Mouse (Mus musculus): ENCODE measurements around the gene Baz1b. TPM values are rescaled to one million over a fixed set of nuclear protein-coding genes. Genes with fewer than 3 reads are reported as not detected.
"Not testable (repeated sequence)": the region's sequence is repeated elsewhere in the genome, so short reads cannot be mapped to it uniquely, and the experiment has no call there.

Baz1b gene
- polyA plus RNA-seq, 1 experiment from 2014 or later = 45.4 TPM

DNA sequence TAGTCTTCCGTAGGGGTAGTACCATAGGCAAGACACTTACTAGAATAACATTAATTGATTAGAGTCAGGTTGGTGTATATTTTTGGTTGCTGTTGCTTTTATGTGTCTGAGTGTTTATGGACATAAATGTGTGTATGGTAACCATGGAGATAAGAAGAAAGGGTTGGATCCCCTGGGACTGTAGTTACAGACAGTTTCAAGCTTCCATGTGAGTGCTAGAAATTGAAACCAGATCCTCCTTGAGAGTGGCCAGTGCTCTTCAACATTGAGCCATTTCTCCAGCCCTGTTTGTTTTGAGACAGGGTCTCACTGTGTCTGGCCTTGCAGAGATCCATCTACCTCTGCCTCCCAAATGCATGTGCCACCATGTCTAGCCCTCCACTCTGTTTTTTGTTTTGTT lies 5.4 kb downstream of the Baz1b start:
- Histone ChIP-seq H3K9me3 (replicated peaks; ENCODE audit: control insufficient read depth, low read length) (no peaks in the 10 kb centered on the region), H3K4me3 (ENCODE audit: low read depth, low read length) (no peak overlapping the region), H3K9ac (ENCODE audit: low read depth, low read length) (no peak overlapping the region), H3K36me3 (ENCODE audit: control insufficient read depth, insufficient read depth, low read length) (peaks cover 11% of the 10 kb centered on the region), H3K4me1 (ENCODE audit: control insufficient read depth, insufficient read depth, low read length) (peaks cover 21% of the 10 kb centered on the region), H3K27ac (ENCODE audit: low read depth, low read length) (no peak overlapping the region), H3K4me2 (no peak overlapping the region), H3K27me3 (ENCODE audit: control insufficient read depth, insufficient read depth, low read length) (no peaks in the 10 kb centered on the region)
- no peak for ATAC-seq (replicated peaks; ENCODE audit: insufficient number of reproducible peaks, low FRiP score, low TSS enrichment)
- WGBS (ENCODE audit: insufficient replicate concordance) = 84% methylated on average over 1 of the region's 1 CpGs

DNA sequence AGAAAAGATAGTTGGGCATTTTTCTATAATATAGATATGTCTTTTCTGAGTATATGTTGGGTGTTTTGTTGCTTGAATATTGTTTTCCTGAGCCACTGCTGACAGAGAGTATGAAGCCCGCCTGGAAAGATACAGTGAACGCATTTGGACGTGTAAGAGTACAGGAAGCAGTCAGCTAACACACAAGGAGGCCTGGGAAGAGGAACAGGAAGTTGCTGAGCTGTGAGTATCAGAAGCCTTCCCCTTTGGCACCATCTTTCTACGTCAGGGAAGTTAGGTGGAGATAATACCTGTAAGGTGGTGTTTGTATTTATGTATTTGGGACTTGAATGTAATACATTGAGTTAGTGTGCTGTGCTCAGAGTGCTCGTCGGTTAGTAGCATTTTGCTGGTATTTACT lies 9.3 kb downstream of the Baz1b start:
- H3K4me1 ChIP-seq (ENCODE audit: control insufficient read depth, insufficient read depth, low read length) = 0 out of 2 replicates have a peak, but pooled peaks cover 7% of the 10 kb centered on the region
- no peak for ATAC-seq (replicated peaks; ENCODE audit: insufficient number of reproducible peaks, low FRiP score, low TSS enrichment)
- 72% methylated on average over 6 of the region's 6 CpGs for WGBS (ENCODE audit: insufficient replicate concordance)
- no peak overlapping the region for H3K4me2 ChIP-seq
- H3K9ac ChIP-seq (ENCODE audit: low read depth, low read length) = no peak overlapping the region
- H3K4me3 ChIP-seq (ENCODE audit: low read depth, low read length) = no peak overlapping the region
- H3K27ac ChIP-seq (ENCODE audit: low read depth, low read length) = no peak overlapping the region
- no peaks in the 10 kb centered on the region for H3K27me3 ChIP-seq (ENCODE audit: control insufficient read depth, insufficient read depth, low read length)
- no peaks in the 10 kb centered on the region for H3K9me3 ChIP-seq (replicated peaks; ENCODE audit: control insufficient read depth, low read length)
- peaks cover 11% of the 10 kb centered on the region for H3K36me3 ChIP-seq (ENCODE audit: control insufficient read depth, insufficient read depth, low read length)

DNA sequence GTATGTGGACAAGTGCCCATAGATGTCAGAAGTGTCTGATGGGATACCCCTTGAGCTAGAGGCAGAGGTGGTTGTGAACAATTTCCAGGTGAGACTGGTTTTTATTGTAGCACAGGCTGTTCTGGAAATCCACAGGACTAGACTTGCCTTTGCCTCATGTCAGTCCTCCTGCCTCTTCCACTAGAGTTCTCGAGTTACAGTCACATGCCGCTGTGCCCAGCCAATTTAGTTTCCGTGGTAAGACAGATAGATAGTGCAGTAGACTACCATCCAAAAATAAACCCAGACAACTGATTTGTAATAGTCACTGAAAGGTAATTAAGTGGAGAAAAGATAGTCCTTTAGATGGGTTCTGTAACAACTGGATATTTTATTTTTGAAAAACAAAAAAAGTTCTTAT lies 15.7 kb downstream of the Baz1b start:
- Histone ChIP-seq H3K36me3 (ENCODE audit: control insufficient read depth, insufficient read depth, low read length) (peaks cover 29% of the 10 kb centered on the region), H3K27ac (ENCODE audit: low read depth, low read length) (no peak overlapping the region), H3K9ac (ENCODE audit: low read depth, low read length) (no peak overlapping the region), H3K9me3 (replicated peaks; ENCODE audit: control insufficient read depth, low read length) (no peaks in the 10 kb centered on the region), H3K4me3 (ENCODE audit: low read depth, low read length) (no peak overlapping the region), H3K4me2 (no peak overlapping the region), H3K4me1 (ENCODE audit: control insufficient read depth, insufficient read depth, low read length) (no peaks in the 10 kb centered on the region), H3K27me3 (ENCODE audit: control insufficient read depth, insufficient read depth, low read length) (no peaks in the 10 kb centered on the region)
- ATAC-seq (replicated peaks; ENCODE audit: insufficient number of reproducible peaks, low FRiP score, low TSS enrichment) = no peak
- WGBS (ENCODE audit: insufficient replicate concordance) = 41% methylated on average over 3 of the region's 3 CpGs

DNA sequence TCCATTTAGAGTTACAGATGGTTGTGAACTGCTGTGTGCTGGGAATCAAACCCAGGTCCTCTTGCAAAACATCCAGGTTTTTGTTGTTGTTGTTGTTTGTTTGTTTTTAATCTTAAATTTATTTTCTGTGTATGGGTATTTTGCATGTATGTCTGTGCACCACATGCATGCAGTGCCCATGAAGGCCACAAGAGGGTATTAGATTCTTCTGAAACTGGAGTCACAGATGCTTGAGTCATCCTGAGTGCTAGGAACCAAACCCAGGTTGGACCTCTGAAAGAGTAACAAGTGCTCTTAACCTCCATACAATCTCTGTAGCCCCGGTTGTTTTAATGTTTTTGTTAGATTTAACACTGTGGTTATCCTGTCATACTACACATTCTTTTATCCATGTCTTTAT lies 21.1 kb downstream of the Baz1b start:
- H3K36me3 ChIP-seq (ENCODE audit: control insufficient read depth, insufficient read depth, low read length) = peaks cover 40% of the 10 kb centered on the region
- no peak overlapping the region for H3K4me2 ChIP-seq
- no peak overlapping the region for H3K4me3 ChIP-seq (ENCODE audit: low read depth, low read length)
- H3K27me3 ChIP-seq (ENCODE audit: control insufficient read depth, insufficient read depth, low read length) = no peaks in the 10 kb centered on the region
- no peaks in the 10 kb centered on the region for H3K4me1 ChIP-seq (ENCODE audit: control insufficient read depth, insufficient read depth, low read length)
- ATAC-seq (replicated peaks; ENCODE audit: insufficient number of reproducible peaks, low FRiP score, low TSS enrichment) = no peak
- no peaks in the 10 kb centered on the region for H3K9me3 ChIP-seq (replicated peaks; ENCODE audit: control insufficient read depth, low read length)
- H3K27ac ChIP-seq (ENCODE audit: low read depth, low read length) = no peak overlapping the region
- no peak overlapping the region for H3K9ac ChIP-seq (ENCODE audit: low read depth, low read length)
- WGBS (ENCODE audit: insufficient replicate concordance) = 95% methylated on average over 1 of the region's 1 CpGs

DNA sequence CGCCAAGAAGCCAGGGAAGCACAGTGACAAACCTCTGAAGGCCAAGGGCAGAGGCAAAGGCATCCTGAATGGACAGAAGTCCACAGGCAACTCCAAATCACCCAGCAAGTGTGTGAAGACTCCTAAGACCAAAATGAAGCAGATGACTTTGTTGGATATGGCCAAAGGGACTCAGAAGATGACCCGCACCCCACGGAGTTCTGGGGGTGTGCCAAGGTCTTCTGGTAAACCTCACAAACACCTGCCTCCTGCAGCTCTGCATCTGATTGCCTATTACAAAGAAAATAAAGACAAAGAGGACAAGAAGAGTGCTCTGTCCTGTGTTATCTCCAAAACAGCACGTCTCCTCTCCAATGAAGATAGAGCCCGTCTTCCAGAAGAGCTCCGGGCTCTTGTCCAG lies 29.8 kb downstream of the Baz1b start:
- WGBS (ENCODE audit: insufficient replicate concordance) = 77% methylated on average over 6 of the region's 6 CpGs
- Histone ChIP-seq H3K4me2 (no peak overlapping the region), H3K27me3 (ENCODE audit: control insufficient read depth, insufficient read depth, low read length) (no peaks in the 10 kb centered on the region), H3K9me3 (replicated peaks; ENCODE audit: control insufficient read depth, low read length) (no peaks in the 10 kb centered on the region), H3K9ac (ENCODE audit: low read depth, low read length) (no peak overlapping the region), H3K36me3 (ENCODE audit: control insufficient read depth, insufficient read depth, low read length) (peaks cover 57% of the 10 kb centered on the region), H3K4me3 (ENCODE audit: low read depth, low read length) (no peak overlapping the region), H3K4me1 (ENCODE audit: control insufficient read depth, insufficient read depth, low read length) (no peaks in the 10 kb centered on the region), H3K27ac (ENCODE audit: low read depth, low read length) (no peak overlapping the region; the same call in 1 of the 2 replicates)
- ATAC-seq (replicated peaks; ENCODE audit: insufficient number of reproducible peaks, low FRiP score, low TSS enrichment) = no peak

DNA sequence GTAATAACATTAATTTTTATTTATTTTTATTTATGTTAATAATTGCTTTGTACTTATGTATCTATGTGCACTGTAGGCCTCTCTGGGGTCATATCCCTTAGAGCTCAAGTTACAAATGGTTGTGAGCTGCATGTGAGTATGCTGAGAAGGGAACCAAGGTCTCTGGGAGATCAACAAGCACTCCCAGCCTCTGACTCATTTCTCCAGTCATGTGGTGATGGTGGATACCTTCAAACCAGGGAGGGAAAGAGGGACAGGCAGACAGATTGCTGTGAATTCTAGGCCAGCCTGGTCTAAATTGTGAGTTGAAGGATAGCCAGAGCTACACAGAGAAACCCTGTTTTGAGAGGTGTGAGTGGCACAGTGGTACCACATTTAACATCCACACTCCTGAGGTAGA lies 33.9 kb downstream of the Baz1b start:
- H3K4me2 ChIP-seq = no peak overlapping the region

DNA sequence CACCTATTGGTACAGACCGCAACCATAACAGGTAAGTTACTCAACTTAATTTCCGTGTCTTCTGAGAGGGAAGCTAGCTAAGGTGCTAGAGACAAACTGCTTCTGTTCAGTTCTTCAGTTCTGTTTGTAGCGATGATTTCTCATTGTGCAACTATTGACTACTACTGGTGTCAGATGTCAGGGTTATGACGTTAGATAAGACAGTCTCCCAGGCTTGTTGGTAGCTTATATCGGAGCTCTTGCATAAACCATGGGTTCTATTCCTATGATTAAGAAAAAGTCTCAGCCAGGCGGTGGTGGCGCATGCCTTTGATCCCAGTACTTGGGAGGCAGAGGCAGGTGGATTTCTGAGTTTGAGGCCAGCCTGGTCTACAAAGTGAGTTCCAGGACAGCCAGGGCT lies 35.0 kb downstream of the Baz1b start:
- H3K4me3 ChIP-seq (ENCODE audit: low read depth, low read length) = no peak overlapping the region
- 91% methylated on average over 7 of the region's 7 CpGs for WGBS (ENCODE audit: insufficient replicate concordance)
- peaks cover 69% of the 10 kb centered on the region for H3K36me3 ChIP-seq (ENCODE audit: control insufficient read depth, insufficient read depth, low read length)
- no peak for ATAC-seq (replicated peaks; ENCODE audit: insufficient number of reproducible peaks, low FRiP score, low TSS enrichment)
- no peaks in the 10 kb centered on the region for H3K4me1 ChIP-seq (ENCODE audit: control insufficient read depth, insufficient read depth, low read length)
- no peak overlapping the region for H3K9ac ChIP-seq (ENCODE audit: low read depth, low read length)
- no peak overlapping the region for H3K4me2 ChIP-seq
- H3K9me3 ChIP-seq (replicated peaks; ENCODE audit: control insufficient read depth, low read length) = no peaks in the 10 kb centered on the region
- H3K27me3 ChIP-seq (ENCODE audit: control insufficient read depth, insufficient read depth, low read length) = no peaks in the 10 kb centered on the region
- no peak overlapping the region for H3K27ac ChIP-seq (ENCODE audit: low read depth, low read length)

More for the DNA sequence above, 33.9 kb downstream of the Baz1b start:
- no peak for ATAC-seq (replicated peaks; ENCODE audit: insufficient number of reproducible peaks, low FRiP score, low TSS enrichment)
- H3K27me3 ChIP-seq (ENCODE audit: control insufficient read depth, insufficient read depth, low read length) = no peaks in the 10 kb centered on the region
- no peak overlapping the region for H3K4me3 ChIP-seq (ENCODE audit: low read depth, low read length)
- no peaks in the 10 kb centered on the region for H3K4me1 ChIP-seq (ENCODE audit: control insufficient read depth, insufficient read depth, low read length)
- H3K9ac ChIP-seq (ENCODE audit: low read depth, low read length) = no peak overlapping the region
- no peak overlapping the region for H3K27ac ChIP-seq (ENCODE audit: low read depth, low read length)
- H3K36me3 ChIP-seq (ENCODE audit: control insufficient read depth, insufficient read depth, low read length) = peaks cover 67% of the 10 kb centered on the region
- H3K9me3 ChIP-seq (replicated peaks; ENCODE audit: control insufficient read depth, low read length) = no peaks in the 10 kb centered on the region

DNA sequence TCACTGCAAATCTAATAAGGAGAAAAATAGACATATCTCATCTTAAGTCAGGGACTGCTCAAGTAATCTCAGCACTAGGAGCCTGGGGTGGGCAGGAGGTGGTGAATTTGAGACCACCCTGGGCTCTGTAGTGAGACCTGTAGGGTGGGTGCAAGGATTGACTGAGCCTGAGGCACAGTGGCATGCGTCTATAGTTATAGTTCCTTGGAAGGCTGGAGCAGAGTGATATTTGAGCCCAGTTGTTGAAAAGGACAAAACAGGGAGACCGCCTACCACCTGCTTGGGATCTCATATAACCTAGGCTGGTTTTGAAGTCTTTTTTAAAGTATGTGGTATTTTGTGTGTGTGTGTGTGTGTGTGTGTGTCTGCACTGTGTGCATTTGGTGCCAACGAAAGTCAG lies 37.1 kb downstream of the Baz1b start:
- Histone ChIP-seq H3K27me3 (ENCODE audit: control insufficient read depth, insufficient read depth, low read length) (no peaks in the 10 kb centered on the region), H3K9me3 (replicated peaks; ENCODE audit: control insufficient read depth, low read length) (no peaks in the 10 kb centered on the region), H3K4me2 (no peak overlapping the region), H3K9ac (ENCODE audit: low read depth, low read length) (no peak overlapping the region), H3K36me3 (ENCODE audit: control insufficient read depth, insufficient read depth, low read length) (peaks cover 60% of the 10 kb centered on the region), H3K4me3 (ENCODE audit: low read depth, low read length) (no peak overlapping the region), H3K4me1 (ENCODE audit: control insufficient read depth, insufficient read depth, low read length) (no peaks in the 10 kb centered on the region), H3K27ac (ENCODE audit: low read depth, low read length) (no peak overlapping the region)
- 94% methylated on average over 3 of the region's 3 CpGs for WGBS (ENCODE audit: insufficient replicate concordance)
- ATAC-seq (replicated peaks; ENCODE audit: insufficient number of reproducible peaks, low FRiP score, low TSS enrichment) = no peak

DNA sequence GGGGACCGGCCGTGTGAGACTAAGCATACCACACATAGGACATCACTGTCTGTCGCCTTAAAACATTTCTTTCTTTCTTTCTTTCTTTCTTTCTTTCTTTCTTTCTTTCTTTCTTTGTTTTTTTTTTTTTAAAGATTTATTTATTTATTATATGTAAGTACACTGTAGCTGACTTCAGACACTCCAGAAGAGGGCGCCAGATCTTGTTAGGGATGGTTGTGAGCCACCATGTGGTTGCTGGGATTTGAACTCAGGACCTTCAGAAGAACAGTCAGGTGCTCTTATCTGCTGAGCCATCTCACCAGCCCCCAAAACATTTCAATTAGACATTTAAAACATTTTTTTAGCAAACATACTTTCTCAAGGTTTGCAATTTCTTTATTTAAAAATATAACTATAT lies 38.8 kb downstream of the Baz1b start:
- peaks cover 60% of the 10 kb centered on the region for H3K36me3 ChIP-seq (ENCODE audit: control insufficient read depth, insufficient read depth, low read length)
- H3K4me3 ChIP-seq (ENCODE audit: low read depth, low read length); H3K27me3 ChIP-seq (ENCODE audit: control insufficient read depth, insufficient read depth, low read length); H3K4me1 ChIP-seq (ENCODE audit: control insufficient read depth, insufficient read depth, low read length); H3K9me3 ChIP-seq (replicated peaks; ENCODE audit: control insufficient read depth, low read length); H3K9ac ChIP-seq (ENCODE audit: low read depth, low read length); H3K27ac ChIP-seq (ENCODE audit: low read depth, low read length); ATAC-seq (replicated peaks; ENCODE audit: insufficient number of reproducible peaks, low FRiP score, low TSS enrichment); H3K4me2 ChIP-seq: not testable (repeated sequence)
- 92% methylated on average over 4 of the region's 4 CpGs for WGBS (ENCODE audit: insufficient replicate concordance)

All from heart, embryonic 11.5 days (tissue).